Mouse (Mus musculus) heart, embryonic 12.5 days (tissue): ENCODE measurements around the gene Cyp2a22. TPM values are rescaled to one million over a fixed set of nuclear protein-coding genes. Genes with fewer than 3 reads are reported as not detected.
"Not testable (repeated sequence)": the region's sequence is repeated elsewhere in the genome, so short reads cannot be mapped to it uniquely, and the experiment has no call there.

Source experiments
- ATAC-seq: fragments of 200-750 bp; cut with Nextera tagmentation; 2 replicates; pipeline ENCODE4 v1.8.0; 2017; ENCODE audit warnings: moderate TSS enrichment, moderate library complexity; ENCODE audit not compliant: insufficient number of reproducible peaks, low FRiP score
- H3K27ac ChIP-seq: fragments of 300-500 bp; sonication (generic); 2 replicates; pipeline ENCODE4 v1.5.1; 2016; ENCODE audit warnings: mild to moderate bottlenecking, moderate library complexity; ENCODE audit not compliant: poor library complexity, severe bottlenecking
- H3K27me3 ChIP-seq: fragments of 300-500 bp; sonication (generic); replicated peaks from 2 replicates; pipeline ENCODE4 v1.6.1; 2016; ENCODE audit warnings: mild to moderate bottlenecking, moderate library complexity
- H3K36me3 ChIP-seq: fragments of 300-500 bp; sonication (generic); 2 replicates; pipeline ENCODE4 v1.6.1; 2016; ENCODE audit warnings: mild to moderate bottlenecking, moderate library complexity
- H3K4me1 ChIP-seq: fragments of 300-500 bp; sonication (generic); replicated peaks from 2 replicates; pipeline ENCODE4 v1.6.1; 2016; ENCODE audit warnings: mild to moderate bottlenecking
- H3K4me2 ChIP-seq: fragments of 300-500 bp; sonication (generic); 2 replicates; pipeline ENCODE4 v1.6.1; 2016; ENCODE audit warnings: mild to moderate bottlenecking, moderate library complexity
- H3K4me3 ChIP-seq: fragments of 300-500 bp; sonication (generic); 2 replicates; pipeline ENCODE4 v1.5.1; 2016; ENCODE audit warnings: mild to moderate bottlenecking
- H3K9ac ChIP-seq: fragments of 300-500 bp; sonication (generic); 2 replicates; pipeline ENCODE4 v1.6.1; 2016; ENCODE audit warnings: mild to moderate bottlenecking, moderate library complexity
- H3K9me3 ChIP-seq: fragments of 300-500 bp; sonication (generic); replicated peaks from 2 replicates; pipeline ENCODE4 v1.6.1; 2016; ENCODE audit warnings: mild to moderate bottlenecking, moderate library complexity
- WGBS: fragments of 180-500 bp; shearing (Covaris S2); methylation state at CpG from one replicate; pipeline ENCODE4 v1.1.7; 2016; 5-methylcytosine and 5-hydroxymethylcytosine counted together
- polyA plus RNA-seq: library from polyadenylated mRNA; unstranded; fragments of >200 nt; fragmentation: Nextera tagmentation; extraction: Ambion mirVana; gene quantifications from 2 replicates; pipeline ENCODE4 v1.2.1, GENCODE M21; 2016

The Cyp2a22 gene
- polyA plus RNA-seq = not detected in 2 replicates

- Histone ChIP-seq H3K4me3 (no peak within 1 kb of the TSS), H3K27ac (no peak within 1 kb of the TSS), H3K36me3 (no peaks in the 10 kb centered on the region), H3K9me3 (peaks cover 23% of the 10 kb centered on the region), H3K4me1 (no peaks in the 10 kb centered on the region), H3K4me2 (no peak within 1 kb of the TSS), H3K27me3 (no peaks in the 10 kb centered on the region), H3K9ac (no peak within 1 kb of the TSS)
- 74% methylated on average over 4 of the region's 4 CpGs for WGBS
- no peak for ATAC-seq
These were observed at the start of gene Cyp2a22 for GRCm38 (mm10) chr7:26939262-26939661. Cyp2a22 (minus strand) TSS chr7:26939384.

GRCm38 (mm10) chr7:26983151-26983550, 44.0 kb upstream of the Cyp2a22 start:
- H3K27ac ChIP-seq, H3K4me2 ChIP-seq, H3K4me1 ChIP-seq, H3K9me3 ChIP-seq, H3K36me3 ChIP-seq, H3K4me3 ChIP-seq, H3K9ac ChIP-seq, ATAC-seq, H3K27me3 ChIP-seq: not testable (repeated sequence)
- WGBS = 34% methylated on average over 1 of the region's 1 CpGs

GRCm38 (mm10) chr7:26982551-26982950, 43.4 kb upstream of the Cyp2a22 start:
- Histone ChIP-seq H3K4me3 (no peak overlapping the region), H3K4me2 (no peak overlapping the region), H3K9me3 (peaks cover 3% of the 10 kb centered on the region; the same call in 1 of the 2 replicates), H3K9ac (no peak overlapping the region), H3K4me1 (no peaks in the 10 kb centered on the region), H3K27ac (no peak overlapping the region), H3K27me3 (no peaks in the 10 kb centered on the region), H3K36me3 (no peaks in the 10 kb centered on the region)
- WGBS = 18% methylated on average over 1 of the region's 1 CpGs
- ATAC-seq = no peak

- not testable (repeated sequence) for ATAC-seq, H3K4me3 ChIP-seq, H3K9ac ChIP-seq, H3K9me3 ChIP-seq, H3K27me3 ChIP-seq, H3K27ac ChIP-seq, H3K4me2 ChIP-seq, H3K4me1 ChIP-seq, H3K36me3 ChIP-seq
- WGBS = 73% methylated on average over 1 of the region's 1 CpGs
These were observed 42.8 kb upstream of the Cyp2a22 start for GRCm38 (mm10) chr7:26981937-26982336.

GRCm38 (mm10) chr7:26981464-26981863, 42.3 kb upstream of the Cyp2a22 start:
- H3K4me1 ChIP-seq, H3K9me3 ChIP-seq, H3K4me3 ChIP-seq, ATAC-seq, H3K27me3 ChIP-seq, H3K9ac ChIP-seq, H3K4me2 ChIP-seq, H3K27ac ChIP-seq, H3K36me3 ChIP-seq: not testable (repeated sequence)
- 69% methylated on average over 2 of the region's 2 CpGs for WGBS

- H3K27ac ChIP-seq, H3K27me3 ChIP-seq, H3K4me1 ChIP-seq, H3K4me3 ChIP-seq, H3K4me2 ChIP-seq, H3K36me3 ChIP-seq, H3K9ac ChIP-seq, ATAC-seq, H3K9me3 ChIP-seq: not testable (repeated sequence)
- 55% methylated on average over 1 of the region's 1 CpGs for WGBS
These were observed 23.2 kb upstream of the Cyp2a22 start for GRCm38 (mm10) chr7:26962371-26962770.

GRCm38 (mm10) chr7:26953306-26953705, 14.1 kb upstream of the Cyp2a22 start:
- H3K4me2 ChIP-seq = not testable (repeated sequence)

GRCm38 (mm10) chr7:26952671-26953070, 13.5 kb upstream of the Cyp2a22 start:
- not testable (repeated sequence) for H3K4me3 ChIP-seq, H3K27me3 ChIP-seq, H3K9me3 ChIP-seq, H3K4me2 ChIP-seq, H3K36me3 ChIP-seq, ATAC-seq, H3K4me1 ChIP-seq, H3K27ac ChIP-seq, H3K9ac ChIP-seq
- WGBS = 77% methylated on average over 3 of the region's 3 CpGs

More at GRCm38 (mm10) chr7:26953306-26953705, 14.1 kb upstream of the Cyp2a22 start:
- not testable (repeated sequence) for H3K4me3 ChIP-seq, H3K9me3 ChIP-seq, ATAC-seq, H3K36me3 ChIP-seq, H3K9ac ChIP-seq, H3K4me1 ChIP-seq, H3K27me3 ChIP-seq, H3K27ac ChIP-seq
- 81% methylated on average over 2 of the region's 2 CpGs for WGBS

- not testable (repeated sequence) for H3K4me2 ChIP-seq, H3K9ac ChIP-seq, H3K27me3 ChIP-seq, H3K4me3 ChIP-seq, H3K27ac ChIP-seq, ATAC-seq, H3K4me1 ChIP-seq, H3K36me3 ChIP-seq
- WGBS = 38% methylated on average over 2 of the region's 2 CpGs
- H3K9me3 ChIP-seq = peaks cover 31% of the 10 kb centered on the region
These were observed 2.2 kb upstream of the Cyp2a22 start for GRCm38 (mm10) chr7:26941320-26941925.

- not testable (repeated sequence) for ATAC-seq, H3K4me3 ChIP-seq, H3K27ac ChIP-seq, H3K9ac ChIP-seq, H3K4me2 ChIP-seq, H3K27me3 ChIP-seq, H3K36me3 ChIP-seq, H3K4me1 ChIP-seq
- 49% methylated on average over 2 of the region's 2 CpGs for WGBS
- H3K9me3 ChIP-seq = peaks cover 13% of the 10 kb centered on the region; the same call in 1 of the 2 replicates
These were observed 22.1 kb downstream of the Cyp2a22 start for GRCm38 (mm10) chr7:26917114-26917513.
